Mouse (Mus musculus) midbrain, embryonic 12.5 days (tissue): Measurements from ENCODE around the gene Elfn1. TPM values are rescaled to one million over a fixed set of nuclear protein-coding genes. Genes with fewer than 3 reads are reported as not detected.

Experiments used
- ATAC-seq: fragments of 200-750 bp; cut with Nextera tagmentation; 2 replicates; pipeline ENCODE4 v1.8.0; 2017; ENCODE audit warnings: low read depth, moderate TSS enrichment, moderate library complexity; ENCODE audit not compliant: low FRiP score
- H3K27ac ChIP-seq: fragments of 300-500 bp; sonication (generic); replicated peaks from 2 replicates; pipeline ENCODE4 v1.5.1; 2016; ENCODE audit warnings: mild to moderate bottlenecking
- H3K27me3 ChIP-seq: fragments of 300-500 bp; sonication (generic); 2 replicates; pipeline ENCODE4 v1.6.1; 2016; ENCODE audit warnings: mild to moderate bottlenecking
- H3K36me3 ChIP-seq: fragments of 300-500 bp; sonication (generic); 2 replicates; pipeline ENCODE4 v1.6.1; 2016
- H3K4me1 ChIP-seq: fragments of 300-500 bp; sonication (generic); 2 replicates; pipeline ENCODE4 v1.6.1; 2016
- H3K4me2 ChIP-seq: fragments of 300-500 bp; sonication (generic); replicated peaks from 2 replicates; pipeline ENCODE4 v1.6.1; 2016; ENCODE audit warnings: mild to moderate bottlenecking, moderate library complexity
- H3K4me3 ChIP-seq: fragments of 300-500 bp; sonication (generic); 2 replicates; pipeline ENCODE4 v1.5.1; 2016; ENCODE audit warnings: mild to moderate bottlenecking
- H3K9ac ChIP-seq: fragments of 300-500 bp; sonication (generic); replicated peaks from 2 replicates; pipeline ENCODE4 v1.6.1; 2016; ENCODE audit warnings: mild to moderate bottlenecking, moderate library complexity
- H3K9me3 ChIP-seq: fragments of 300-500 bp; sonication (generic); 2 replicates; pipeline ENCODE4 v1.6.1; 2016; ENCODE audit warnings: mild to moderate bottlenecking
- WGBS: fragments of 180-500 bp; shearing (Covaris S2); methylation state at CpG from one replicate; pipeline ENCODE4 v1.1.7; 2016; 5-methylcytosine and 5-hydroxymethylcytosine counted together
- polyA plus RNA-seq: library from polyadenylated mRNA; unstranded; fragments of >200 nt; fragmentation: Nextera tagmentation; extraction: Ambion mirVana; gene quantifications from 2 replicates; pipeline ENCODE4 v1.2.1, GENCODE M21; 2016

Elfn1 gene
- polyA plus RNA-seq, 1 experiment from 2014 or later: 0.94 TPM

DNA sequence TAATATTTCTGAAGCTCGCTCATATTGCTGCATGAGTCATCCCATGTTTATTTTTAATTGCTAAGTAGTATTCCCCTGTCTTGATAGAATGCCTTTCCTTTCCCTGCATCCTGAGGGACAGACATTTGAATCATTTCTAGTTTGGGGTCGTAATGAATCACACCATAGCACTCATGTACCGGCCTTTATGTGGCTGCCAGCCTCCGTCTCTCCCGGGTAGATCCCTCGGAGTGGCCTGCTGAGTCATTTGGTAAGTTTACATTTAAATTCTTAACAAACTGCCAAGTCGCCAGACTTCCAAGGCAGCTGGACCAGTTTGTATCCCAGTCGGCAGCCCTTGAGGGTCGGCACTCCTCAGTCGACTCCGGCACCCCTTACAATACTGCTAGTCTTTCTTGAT is 13.9 kb downstream of the Elfn1 start:
- no peak for ATAC-seq
- Histone ChIP-seq H3K36me3 (no peaks in the 10 kb centered on the region), H3K4me1 (no peaks in the 10 kb centered on the region), H3K27ac (no peak overlapping the region), H3K4me2 (no peak overlapping the region), H3K9me3 (0 out of 2 replicates have a peak, but pooled peaks cover 4% of the 10 kb centered on the region), H3K27me3 (peaks cover 10% of the 10 kb centered on the region; the same call in 1 of the 2 replicates), H3K9ac (no peak overlapping the region), H3K4me3 (no peak overlapping the region)
- WGBS: 78% methylated on average over 11 of the region's 11 CpGs

- no peaks in the 10 kb centered on the region for H3K36me3 ChIP-seq
- H3K27ac ChIP-seq: no peak overlapping the region
- peaks cover 7% of the 10 kb centered on the region; the same call in 1 of the 2 replicates for H3K27me3 ChIP-seq
- H3K4me1 ChIP-seq: no peaks in the 10 kb centered on the region
- no peak overlapping the region for H3K9ac ChIP-seq
- WGBS: 94% methylated on average over 8 of the region's 8 CpGs
- 0 out of 2 replicates have a peak, but pooled peaks cover 4% of the 10 kb centered on the region for H3K9me3 ChIP-seq
- ATAC-seq: no peak
- H3K4me3 ChIP-seq: no peak overlapping the region
- no peak overlapping the region for H3K4me2 ChIP-seq
Observed at GRCm38 (mm10) chr5:139923867-139924266, 16.1 kb downstream of the Elfn1 start.

DNA sequence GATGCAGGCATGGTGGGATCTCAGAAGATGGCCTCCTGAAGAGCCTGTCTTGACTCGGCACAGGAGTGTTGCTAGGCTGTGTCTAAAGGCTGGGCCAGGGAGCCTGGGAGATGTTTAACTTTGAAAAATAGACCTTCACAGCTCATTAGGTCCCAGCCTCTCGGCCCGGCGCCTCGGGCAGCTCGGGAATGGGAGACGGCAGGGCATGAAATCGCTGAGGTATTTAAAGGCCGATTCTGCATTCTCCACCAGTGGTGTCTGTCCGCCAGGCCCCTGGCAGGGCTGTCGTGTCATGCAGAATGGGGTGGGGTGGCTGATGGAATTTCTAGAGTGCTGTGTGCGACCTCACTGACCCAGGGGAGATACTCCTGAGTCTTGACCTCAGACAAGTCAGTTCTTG is 22.4 kb downstream of the Elfn1 start:
- ATAC-seq: no peak
- H3K27ac ChIP-seq: no peak overlapping the region
- H3K9ac ChIP-seq: no peak overlapping the region
- peaks cover 36% of the 10 kb centered on the region for H3K27me3 ChIP-seq
- no peak overlapping the region for H3K4me2 ChIP-seq
- H3K36me3 ChIP-seq: no peaks in the 10 kb centered on the region
- H3K4me3 ChIP-seq: no peak overlapping the region
- WGBS: 42% methylated on average over 12 of the region's 12 CpGs
- peaks cover 28% of the 10 kb centered on the region for H3K4me1 ChIP-seq
- H3K9me3 ChIP-seq: no peaks in the 10 kb centered on the region

DNA sequence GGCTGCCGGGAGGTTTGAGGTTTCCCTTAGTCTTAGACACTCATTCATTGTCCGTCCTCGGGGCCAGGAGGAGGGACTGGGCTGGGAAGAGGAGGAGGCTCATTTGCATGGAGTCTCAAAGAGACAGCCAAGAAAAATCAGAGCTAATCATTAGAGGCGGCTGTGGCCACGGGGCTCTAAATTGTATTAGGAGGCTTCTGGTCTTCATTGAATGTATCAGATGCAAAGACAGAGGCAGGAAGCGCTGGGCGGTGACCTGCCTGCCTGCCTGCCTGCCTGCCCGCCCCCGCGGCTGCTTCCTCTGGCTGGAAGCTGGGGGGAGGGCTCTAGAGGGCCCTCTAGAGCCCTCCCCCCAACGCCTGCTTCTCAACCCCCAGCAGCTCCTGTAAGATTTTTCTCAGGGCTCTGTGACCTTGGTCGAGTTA is 23.2 kb downstream of the Elfn1 start:
- peaks cover 28% of the 10 kb centered on the region for H3K4me1 ChIP-seq
- H3K36me3 ChIP-seq: no peaks in the 10 kb centered on the region
- ATAC-seq: peak; percentile 45; the same call in 1 of the 2 replicates
- peak overlapping the region; percentile 32 for H3K27ac ChIP-seq
- H3K9ac ChIP-seq: no peak overlapping the region
- WGBS: under 1% methylated on average over 12 of the region's 12 CpGs
- peaks cover 41% of the 10 kb centered on the region for H3K27me3 ChIP-seq
- H3K4me3 ChIP-seq: no peak overlapping the region
- peak overlapping the region; percentile 7; the same call in 1 of the 2 replicates for H3K4me2 ChIP-seq
- no peaks in the 10 kb centered on the region for H3K9me3 ChIP-seq

DNA sequence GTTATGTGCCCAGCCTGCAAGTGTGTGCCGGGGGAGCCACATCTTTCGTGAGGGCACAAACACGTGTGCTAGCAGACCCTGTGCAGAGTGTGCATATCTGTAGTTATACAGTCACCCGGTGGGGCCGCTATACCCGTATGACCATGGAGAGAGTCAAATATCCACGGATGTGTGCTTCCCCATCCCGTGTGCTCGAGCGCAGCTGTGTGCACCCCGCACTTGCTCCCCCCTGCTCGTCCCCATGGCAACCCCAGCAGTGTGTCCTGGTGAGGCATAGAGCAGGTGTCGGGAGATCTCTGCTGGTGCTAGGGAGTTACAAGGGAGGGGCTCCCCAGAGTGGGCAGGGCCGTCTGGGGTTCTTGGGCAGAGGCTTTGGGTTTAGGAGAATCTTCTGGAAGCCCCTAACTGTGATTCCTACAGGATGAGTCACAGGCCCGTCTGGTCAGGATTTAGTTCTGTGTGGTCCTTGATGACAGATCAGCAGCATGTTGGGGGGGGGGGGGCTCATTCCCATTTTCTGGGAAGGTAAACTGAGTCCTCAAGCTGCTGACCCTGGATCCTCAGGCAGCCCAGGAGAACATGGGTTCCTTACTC is 24.3 kb downstream of the Elfn1 start:
- no peak overlapping the region for H3K4me3 ChIP-seq

GRCm38 (mm10) chr5:139932595-139933271 is 25.0 kb downstream of the Elfn1 start:
- H3K9ac ChIP-seq: no peak overlapping the region
- peak; percentile 61 for ATAC-seq
- no peaks in the 10 kb centered on the region for H3K9me3 ChIP-seq
- H3K4me1 ChIP-seq: peaks cover 28% of the 10 kb centered on the region
- H3K4me2 ChIP-seq: peak overlapping the region; percentile 18
- no peaks in the 10 kb centered on the region for H3K36me3 ChIP-seq
- 40% methylated on average over 13 of the region's 13 CpGs for WGBS
- no peak overlapping the region for H3K4me3 ChIP-seq
- peak overlapping the region; percentile 49; the same call in 1 of the 2 replicates for H3K27ac ChIP-seq
- H3K27me3 ChIP-seq: peaks cover 37% of the 10 kb centered on the region

More for the DNA sequence above, 24.3 kb downstream of the Elfn1 start:
- peaks cover 38% of the 10 kb centered on the region for H3K27me3 ChIP-seq
- no peak overlapping the region for H3K9ac ChIP-seq
- peak overlapping the region; percentile 18 for H3K4me2 ChIP-seq
- 34% methylated on average over 15 of the region's 15 CpGs for WGBS
- no peaks in the 10 kb centered on the region for H3K36me3 ChIP-seq
- H3K9me3 ChIP-seq: no peaks in the 10 kb centered on the region
- peaks cover 28% of the 10 kb centered on the region for H3K4me1 ChIP-seq
- peak overlapping the region; percentile 49; the same call in 1 of the 2 replicates for H3K27ac ChIP-seq
- peak; percentile 77 for ATAC-seq

DNA sequence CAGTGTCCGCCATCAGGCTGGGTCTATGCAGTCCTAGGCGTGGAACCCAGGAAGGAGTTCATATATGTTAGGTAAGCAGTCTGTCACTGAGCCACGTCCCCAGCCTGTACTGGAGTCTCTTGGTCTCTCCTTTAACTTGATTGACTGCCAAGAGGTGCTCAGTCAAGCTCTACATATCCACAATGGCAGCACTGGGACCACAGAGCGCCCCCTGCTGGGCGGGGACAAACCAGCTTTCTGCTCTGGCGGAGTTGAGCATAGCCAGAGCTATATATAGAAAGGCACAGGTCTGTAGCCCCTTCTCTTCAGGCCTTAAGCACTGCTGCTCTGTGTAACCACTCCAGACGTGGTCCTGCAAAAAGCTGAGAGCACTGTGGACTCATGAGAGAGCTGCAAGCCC is 25.7 kb downstream of the Elfn1 start:
- no peak overlapping the region for H3K27ac ChIP-seq
- no peak overlapping the region for H3K9ac ChIP-seq
- whole genome bisulfite sequencing: 54% methylated on average over 7 of the region's 7 CpGs
- H3K4me2 ChIP-seq: no peak overlapping the region
- ATAC-seq: no peak
- H3K4me3 ChIP-seq: no peak overlapping the region
- H3K9me3 ChIP-seq: no peaks in the 10 kb centered on the region
- no peaks in the 10 kb centered on the region for H3K36me3 ChIP-seq
- peaks cover 28% of the 10 kb centered on the region for H3K4me1 ChIP-seq
- peaks cover 37% of the 10 kb centered on the region for H3K27me3 ChIP-seq

- Histone ChIP-seq H3K4me1 (peaks cover 17% of the 10 kb centered on the region), H3K4me2 (no peak overlapping the region), H3K9me3 (peaks cover 6% of the 10 kb centered on the region; the same call in 1 of the 2 replicates), H3K27ac (no peak overlapping the region), H3K36me3 (no peaks in the 10 kb centered on the region), H3K27me3 (peaks cover 27% of the 10 kb centered on the region), H3K4me3 (no peak overlapping the region), H3K9ac (no peak overlapping the region)
- 88% methylated on average over 13 of the region's 13 CpGs for WGBS
- no peak for ATAC-seq
Observed at GRCm38 (mm10) chr5:139936431-139936830, 28.7 kb downstream of the Elfn1 start.

DNA sequence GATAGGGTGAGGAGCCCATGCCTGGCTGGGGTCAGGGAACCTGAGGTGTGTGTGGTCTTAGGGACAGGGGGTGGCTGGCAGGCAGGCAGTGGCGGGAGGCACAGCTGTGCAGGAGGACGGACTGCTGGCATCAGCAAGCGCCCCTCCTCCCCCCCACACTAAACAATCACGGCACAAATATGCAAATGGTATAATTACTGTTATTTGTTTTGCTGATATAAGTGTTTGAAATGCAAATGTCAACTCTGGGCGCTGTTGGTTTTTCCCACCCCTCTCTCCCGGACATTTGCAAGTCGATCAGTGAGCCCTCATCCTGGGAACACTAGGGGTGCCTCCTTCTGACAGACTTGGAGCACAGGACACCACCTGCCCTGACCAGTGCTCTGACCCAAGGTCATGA is 37.0 kb downstream of the Elfn1 start:
- 49% methylated on average over 6 of the region's 7 CpGs for WGBS
- H3K27ac ChIP-seq: no peak overlapping the region
- ATAC-seq: no peak

DNA sequence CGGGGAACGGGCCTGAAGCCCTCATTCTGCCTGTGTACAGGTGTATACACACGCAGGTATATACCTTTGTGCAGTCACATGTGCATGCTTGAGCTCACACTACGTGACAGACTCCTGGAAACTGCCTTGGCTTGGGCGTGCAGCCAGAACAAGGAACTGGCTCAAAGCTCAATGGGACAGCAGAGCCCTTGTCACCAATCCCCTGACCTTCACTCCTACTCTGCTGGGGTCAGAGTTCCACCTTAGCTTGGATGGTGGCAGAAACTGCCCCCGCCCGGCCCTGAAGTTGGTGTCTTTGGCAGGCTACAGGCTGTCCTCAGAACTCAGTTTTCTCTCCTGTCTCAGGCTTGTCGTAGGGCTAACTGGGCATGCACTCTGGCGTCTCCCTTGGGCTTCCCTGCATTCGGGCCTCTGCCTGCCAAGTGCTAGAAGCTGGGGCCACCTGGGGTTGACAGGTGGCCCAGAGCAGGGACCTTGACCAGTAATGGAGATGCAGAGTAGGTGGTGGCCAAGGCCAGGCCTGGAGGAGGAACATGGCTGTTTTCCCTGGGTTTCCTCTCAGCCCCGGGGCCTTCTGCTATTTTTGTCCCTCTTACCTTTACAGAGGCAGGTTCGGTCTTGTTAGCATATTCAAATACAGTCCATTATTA is 38.1 kb downstream of the Elfn1 start:
- 82% methylated on average over 12 of the region's 12 CpGs for WGBS
- H3K36me3 ChIP-seq: no peaks in the 10 kb centered on the region
- no peak for ATAC-seq

More for the DNA sequence above, 37.0 kb downstream of the Elfn1 start:
- H3K4me2 ChIP-seq: no peak overlapping the region
- H3K27me3 ChIP-seq: no peaks in the 10 kb centered on the region
- H3K4me3 ChIP-seq: no peak overlapping the region
- H3K9me3 ChIP-seq: peaks cover 6% of the 10 kb centered on the region; the same call in 1 of the 2 replicates
- H3K9ac ChIP-seq: no peak overlapping the region
- H3K36me3 ChIP-seq: no peaks in the 10 kb centered on the region
- H3K4me1 ChIP-seq: peaks cover 15% of the 10 kb centered on the region

DNA sequence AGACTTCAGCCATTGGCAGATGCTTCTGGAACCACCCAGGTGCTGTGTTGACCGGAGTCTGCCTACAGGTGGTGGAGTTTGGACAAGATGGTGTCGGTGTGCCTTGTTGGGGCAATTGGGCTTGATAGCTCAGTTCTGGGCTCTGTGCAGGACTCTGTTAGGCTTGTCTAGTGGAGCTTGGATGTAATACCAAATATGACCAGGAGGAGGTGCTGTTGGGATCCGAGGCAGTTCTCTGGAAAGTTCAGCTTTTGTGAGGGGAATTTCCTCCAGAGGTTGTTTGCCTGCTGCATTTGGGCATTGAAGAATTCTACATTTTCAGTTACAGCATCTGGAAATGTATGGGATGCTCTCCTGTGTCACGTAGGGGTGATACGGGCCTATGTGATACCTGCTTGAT is 39.7 kb downstream of the Elfn1 start:
- Histone ChIP-seq H3K36me3 (no peaks in the 10 kb centered on the region), H3K9me3 (no peaks in the 10 kb centered on the region), H3K4me3 (no peak overlapping the region), H3K4me1 (peaks cover 18% of the 10 kb centered on the region), H3K4me2 (no peak overlapping the region), H3K27ac (no peak overlapping the region), H3K27me3 (no peaks in the 10 kb centered on the region), H3K9ac (no peak overlapping the region)
- 95% methylated on average over 5 of the region's 5 CpGs for WGBS
- no peak for ATAC-seq

More for the DNA sequence above, 38.1 kb downstream of the Elfn1 start:
- Histone ChIP-seq H3K9me3 (no peaks in the 10 kb centered on the region), H3K4me1 (peaks cover 18% of the 10 kb centered on the region), H3K4me3 (no peak overlapping the region), H3K9ac (no peak overlapping the region), H3K4me2 (no peak overlapping the region), H3K27me3 (no peaks in the 10 kb centered on the region), H3K27ac (no peak overlapping the region)

DNA sequence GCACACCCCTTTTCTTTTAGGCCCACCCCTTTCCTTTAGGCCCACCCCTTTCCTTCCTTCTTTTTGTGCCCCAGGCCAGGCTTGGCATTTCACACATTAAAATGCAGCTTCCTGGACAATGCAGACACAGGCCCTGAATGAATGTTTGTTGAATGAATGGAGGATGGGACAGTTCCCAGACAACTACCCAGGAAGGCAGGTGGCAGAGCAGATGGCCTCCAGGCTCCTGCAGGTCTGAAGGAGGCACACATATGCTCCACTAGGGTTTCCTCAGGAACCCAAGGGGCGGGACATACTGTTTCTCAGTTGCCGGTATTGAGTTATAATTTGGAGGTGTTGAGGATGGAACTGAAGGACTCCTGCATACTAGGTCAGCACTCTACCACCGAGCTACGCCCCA is 40.8 kb downstream of the Elfn1 start:
- H3K27ac ChIP-seq: no peak overlapping the region
- no peaks in the 10 kb centered on the region for H3K27me3 ChIP-seq
- H3K9me3 ChIP-seq: no peaks in the 10 kb centered on the region
- no peak; the same call in 1 of the 2 replicates for ATAC-seq
- H3K36me3 ChIP-seq: no peaks in the 10 kb centered on the region
- H3K4me1 ChIP-seq: peaks cover 18% of the 10 kb centered on the region
- H3K4me2 ChIP-seq: no peak overlapping the region
- H3K9ac ChIP-seq: no peak overlapping the region
- H3K4me3 ChIP-seq: no peak overlapping the region
- 85% methylated on average over 4 of the region's 4 CpGs for WGBS
